Mouse (Mus musculus) left cerebral cortex, postnatal 36 days (tissue): ENCODE measurements around the gene Pigf. TPM values are rescaled to one million over a fixed set of nuclear protein-coding genes. Genes with fewer than 3 reads are reported as not detected.
"Not testable (repeated sequence)": the region's sequence is repeated elsewhere in the genome, so short reads cannot be mapped to it uniquely, and the experiment has no call there.

ENCODE experiments used
- DNase-seq, 2 experiments: peaks; one replicate each; pipeline ENCODE4 v3.0.0; 2021 to 2022; ENCODE audit warnings: low spot score in 2 of 2, mixed read lengths in 1 of 2
- intact Hi-C: fragments of 180-260 bp; cut with DNase I; formaldehyde crosslinking; loops from one replicate; pipeline ENCODE4 v1.15.1; 2025
- total RNA-seq, 2 experiments: library from RNA; stranded (reverse); gene quantifications; 2 replicates each; pipeline ENCODE4 v1.2.3; 2021

Gene Pigf
- total RNA-seq = 10 to 100 TPM; 15.0 to 18.1 TPM

GRCm38 (mm10) chr17:87025269-87025949, at the start of gene Pigf, which contains the start of gene Cript:
TSS of gene Pigf (minus strand) at chr17:87025406.
TSS of gene Cript (plus strand) at chr17:87025550.
- DNase-seq = peak; percentile 95 to 97
- intact Hi-C loops = loop anchor here (10.0 kb wide), 2 partner anchors 61 to 419 kb away; partner anchors contain the start of genes Calm2 and Rhoq

- intact Hi-C loops = no loop called here
- no peak for DNase-seq
Observed at GRCm38 (mm10) chr17:87073470-87073869, 48.3 kb upstream of the Pigf start.

DNA sequence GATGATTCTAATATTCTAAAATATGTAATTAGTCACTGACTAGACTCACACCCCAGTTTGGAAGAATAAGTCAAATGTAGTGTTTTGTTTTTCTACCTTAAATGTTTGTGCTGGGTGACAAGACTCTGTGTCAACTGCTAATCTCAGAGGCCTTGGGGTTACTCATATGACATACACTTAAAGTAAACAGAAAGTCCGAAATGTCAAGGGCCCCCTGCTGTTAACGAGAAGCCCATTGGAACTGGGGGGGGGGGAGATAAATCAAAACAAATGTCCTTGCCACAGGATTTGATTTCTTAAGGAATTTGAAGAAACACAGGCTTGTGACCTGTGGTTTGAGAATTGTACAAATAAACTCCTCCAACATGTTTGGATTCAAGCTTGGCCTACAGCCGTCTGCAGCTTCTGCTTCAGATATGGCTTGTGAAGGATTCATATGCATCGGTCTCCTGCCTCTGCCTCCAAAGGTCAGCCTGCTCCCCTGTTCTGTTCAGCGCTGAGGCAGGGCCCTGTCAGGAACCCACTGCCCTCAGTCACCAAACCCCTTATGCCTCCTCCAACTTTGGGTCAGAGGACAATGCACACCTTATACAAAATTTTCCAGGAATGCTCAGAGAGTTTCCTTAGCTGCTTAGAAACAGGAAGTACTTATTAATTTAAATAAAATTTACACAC, 47.7 kb upstream of the Pigf start:
- intact Hi-C loops = no loop called here
- no peak for DNase-seq

DNA sequence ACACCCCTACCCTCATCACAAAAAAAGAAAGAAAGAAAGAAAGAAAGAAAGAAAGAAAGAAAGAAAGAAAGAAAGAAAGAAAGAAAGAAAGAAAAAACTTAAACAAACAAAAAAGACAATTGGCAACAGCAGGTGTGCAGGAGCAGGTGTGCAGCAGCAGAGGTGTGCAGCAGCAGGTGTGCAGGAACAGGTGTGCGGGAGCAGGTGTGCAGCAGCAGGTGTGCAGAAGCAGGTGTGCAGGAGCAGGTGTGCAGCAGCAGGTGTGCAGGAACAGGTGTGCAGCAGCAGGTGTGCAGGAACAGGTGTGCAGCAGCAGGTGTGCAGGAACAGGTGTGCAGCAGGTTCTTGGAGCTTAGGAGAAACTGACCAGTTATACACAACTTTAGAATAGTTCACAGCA, 47.0 kb upstream of the Pigf start:
- DNase-seq, intact Hi-C loops: not testable (repeated sequence)

DNA sequence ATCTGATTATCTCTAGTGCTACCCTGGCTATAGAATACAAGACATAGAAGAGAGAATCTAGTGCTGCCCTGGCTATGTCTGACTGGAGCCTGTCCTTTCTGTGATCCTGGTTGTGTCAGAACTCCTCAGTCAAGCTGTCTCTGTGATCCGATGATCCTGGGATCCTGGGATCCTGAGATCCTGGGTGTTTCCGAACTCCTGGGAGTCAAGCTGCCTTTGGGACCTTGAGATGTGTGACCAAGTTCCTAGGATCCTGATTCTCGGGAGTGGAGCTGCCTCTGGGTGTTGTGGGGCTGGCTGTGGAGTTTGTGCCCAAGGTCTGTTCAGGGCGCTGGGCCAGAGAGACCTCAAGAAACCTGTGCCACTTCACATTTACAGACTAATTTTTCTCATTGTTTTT, 43.8 kb upstream of the Pigf start:
- no peak for DNase-seq
- intact Hi-C loops = no loop called here

DNA sequence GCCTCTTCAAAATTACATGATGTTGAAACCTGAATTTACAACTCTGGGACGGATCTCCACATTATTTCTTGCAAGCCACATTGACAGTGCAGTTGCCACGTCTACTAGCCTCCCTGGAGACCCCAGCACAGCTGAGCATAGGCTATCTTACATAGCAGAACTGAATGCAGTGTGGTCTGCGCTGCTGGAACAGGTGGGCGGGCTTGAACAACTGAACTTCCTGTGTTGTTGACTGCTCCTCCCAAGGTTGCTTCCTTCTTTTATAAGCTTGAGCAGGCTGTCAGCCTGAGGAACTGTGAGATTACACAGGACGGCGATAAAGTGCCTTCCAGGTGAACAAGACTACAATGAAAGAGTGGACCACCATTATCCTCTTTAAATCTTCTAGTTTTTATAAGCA, 38.8 kb upstream of the Pigf start:
- no peak for DNase-seq
- intact Hi-C loops = no loop called here

- no peak for DNase-seq
- intact Hi-C loops = no loop called here
Observed at GRCm38 (mm10) chr17:87063461-87063860, 38.3 kb upstream of the Pigf start.

GRCm38 (mm10) chr17:87062639-87063038, 37.4 kb upstream of the Pigf start:
- intact Hi-C loops = no loop called here
- no peak for DNase-seq

DNA sequence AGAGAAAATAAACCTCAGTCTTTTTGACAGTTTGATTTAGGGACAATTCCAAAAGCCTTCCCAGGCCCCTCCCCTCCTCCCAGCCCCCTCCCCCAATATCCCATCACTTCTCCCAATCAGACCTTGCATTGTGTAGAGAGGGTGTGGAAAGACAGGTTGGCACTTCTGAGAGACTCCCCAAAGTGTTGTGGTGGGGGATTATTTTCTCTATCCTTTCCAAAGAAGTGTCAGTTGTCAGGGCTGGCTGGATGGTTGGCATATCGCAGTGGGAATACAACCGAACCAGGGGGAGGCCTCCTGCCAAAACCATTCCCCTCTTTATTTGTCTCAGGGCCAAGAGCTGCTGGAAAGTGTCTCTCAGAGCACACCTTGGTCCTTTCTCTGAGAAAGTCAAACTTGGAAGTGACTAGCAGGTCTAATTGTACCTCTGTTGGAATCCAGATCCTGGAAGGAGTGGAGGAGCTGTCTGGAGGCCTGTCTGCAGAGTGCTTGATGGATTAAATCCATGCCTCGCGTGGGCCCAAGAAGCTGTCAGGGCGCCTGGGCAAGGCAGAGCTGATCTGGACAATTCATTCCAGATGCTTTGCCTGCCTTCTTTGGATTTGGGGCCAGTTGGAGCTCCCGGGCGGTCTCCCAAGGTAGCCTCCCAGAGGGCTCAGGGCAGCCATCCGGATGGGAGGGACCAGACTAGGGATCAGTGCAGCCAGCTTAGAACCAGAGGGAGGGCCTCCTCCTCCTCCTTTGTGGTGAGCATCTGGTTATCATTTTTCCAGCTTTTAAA, 32.5 kb upstream of the Pigf start:
- intact Hi-C loops = no loop called here
- DNase-seq = no peak

DNA sequence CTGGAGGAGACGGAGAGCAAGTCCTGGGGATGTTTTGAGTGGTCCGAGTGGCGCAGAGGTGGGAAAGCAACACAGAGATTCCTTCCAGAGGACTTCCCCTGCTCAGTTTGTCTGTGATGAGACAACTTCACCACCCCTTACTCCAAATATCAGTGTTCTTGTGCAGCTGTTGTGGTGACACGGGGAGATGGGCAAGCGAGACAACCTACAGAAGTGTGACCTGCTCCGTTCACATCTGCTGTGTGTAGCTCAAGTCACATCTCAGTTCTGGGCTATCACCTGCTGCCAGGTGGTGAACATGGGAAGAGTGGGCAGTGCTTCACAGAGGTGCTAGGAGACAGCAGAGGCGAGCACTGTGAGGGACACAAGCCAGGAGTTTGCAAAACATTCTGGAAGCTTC, 31.6 kb upstream of the Pigf start:
- no peak for DNase-seq
- intact Hi-C loops = no loop called here

DNA sequence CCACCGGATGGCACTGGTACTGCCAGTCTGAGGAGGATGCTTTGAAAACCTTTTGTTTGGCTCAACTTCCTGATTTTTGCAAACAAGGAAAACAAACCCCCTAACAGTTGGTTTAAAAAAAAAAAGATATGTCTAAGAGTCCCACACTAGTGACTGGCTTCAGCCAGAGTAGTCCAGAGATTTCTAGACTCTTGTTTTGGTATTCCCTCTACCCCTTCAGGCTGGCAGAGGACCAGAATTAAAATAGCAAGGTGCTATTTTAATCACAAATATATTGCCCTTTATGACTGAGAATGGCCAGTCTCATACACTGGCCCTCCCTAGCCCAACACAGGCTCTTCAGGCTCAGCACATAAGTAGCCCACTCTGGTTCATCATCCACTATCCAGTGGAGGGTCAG, 30.5 kb upstream of the Pigf start:
- intact Hi-C loops = no loop called here
- no peak for DNase-seq

- peak; percentile 38 to 49 for DNase-seq
- intact Hi-C loops = no loop called here
Observed at GRCm38 (mm10) chr17:87055051-87055459, 29.8 kb upstream of the Pigf start.

GRCm38 (mm10) chr17:87053921-87054320, 28.7 kb upstream of the Pigf start:
- DNase-seq = no peak
- intact Hi-C loops = loop anchor here (5.0 kb wide), 1 partner anchor 53 kb away; the partner anchor contains the start of gene Socs5

- no peak for DNase-seq
- intact Hi-C loops = loop anchor here (5.0 kb wide), 1 partner anchor 55 kb away; the partner anchor contains the start of gene Socs5
Observed at GRCm38 (mm10) chr17:87052432-87052831, 27.2 kb upstream of the Pigf start.

DNA sequence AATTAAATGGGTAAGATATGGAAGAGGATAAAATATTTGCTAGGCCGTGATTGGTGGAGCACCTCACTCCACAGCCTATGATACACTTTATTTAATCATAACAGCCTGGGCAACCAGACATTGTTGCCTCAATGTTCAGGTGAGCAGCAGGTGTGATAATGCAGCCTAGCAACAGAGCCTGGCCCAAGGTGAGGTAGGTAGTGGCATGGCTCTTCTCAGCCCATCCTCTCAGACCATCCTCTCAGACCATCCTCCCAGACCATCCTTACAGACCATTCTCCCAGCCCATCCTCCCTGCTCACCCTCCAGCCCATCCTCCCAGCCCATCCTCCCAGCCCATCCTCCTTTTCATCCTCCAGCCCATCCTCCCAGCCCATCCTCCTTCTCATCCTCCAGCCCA, 26.4 kb upstream of the Pigf start:
- intact Hi-C loops = loop anchor here (5.0 kb wide), 1 partner anchor 56 kb away; the partner anchor contains the start of gene Socs5
- DNase-seq = no peak

DNA sequence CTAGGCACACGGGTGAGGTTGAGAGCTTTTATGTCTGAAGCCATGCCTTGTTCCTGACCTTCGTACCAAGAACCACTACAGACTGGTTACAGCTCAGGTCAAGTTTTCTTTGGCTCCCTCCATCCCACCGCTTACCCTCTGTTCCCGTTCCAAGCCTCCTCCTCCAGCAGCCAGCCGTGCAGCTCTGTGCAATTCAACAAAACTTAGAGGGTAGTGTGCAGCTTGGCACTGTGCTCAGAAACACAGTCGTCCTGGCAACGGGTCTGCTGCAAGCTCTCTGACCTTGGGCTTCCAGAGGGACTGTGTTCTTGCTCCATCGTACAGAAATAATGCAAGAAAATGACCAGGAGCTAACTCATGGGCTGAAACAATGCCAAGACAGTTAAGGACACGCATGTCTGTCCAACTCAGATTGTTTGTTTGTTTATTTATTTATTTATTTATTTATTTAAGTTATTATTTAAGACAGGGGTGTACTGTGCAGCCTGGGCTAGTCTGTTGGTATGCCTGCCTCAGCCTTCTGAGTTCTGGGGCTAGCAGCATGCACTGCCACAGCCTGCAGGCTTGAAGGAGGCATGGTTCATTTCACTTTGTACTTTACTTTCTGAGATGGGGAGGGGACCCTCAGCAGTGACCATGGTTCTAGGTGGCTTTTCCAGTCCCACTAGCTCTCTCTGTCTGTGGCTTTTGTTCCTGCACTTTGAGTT, 25.4 kb upstream of the Pigf start:
- DNase-seq = no peak
- intact Hi-C loops = loop anchor here (5.0 kb wide), 1 partner anchor 57 kb away; the partner anchor contains the start of gene Socs5

GRCm38 (mm10) chr17:87049696-87050095, 24.5 kb upstream of the Pigf start:
- intact Hi-C loops = loop anchor here (5.0 to 10.0 kb wide), 2 partner anchors 58 to 525 kb away; partner anchors contain the start of gene Socs5
- DNase-seq = no peak

GRCm38 (mm10) chr17:87044796-87045195, 19.6 kb upstream of the Pigf start:
- intact Hi-C loops = loop anchor here (1.0 to 10.0 kb wide), 5 partner anchors 84 to 530 kb away; no protein-coding TSS in a partner anchor
- no peak for DNase-seq

GRCm38 (mm10) chr17:87044364-87044763, 19.2 kb upstream of the Pigf start:
- DNase-seq = peak; percentile 81 to 87
- intact Hi-C loops = loop anchor here (1.0 to 10.0 kb wide), 5 partner anchors 84 to 530 kb away; no protein-coding TSS in a partner anchor
